Mouse (Mus musculus) megakaryocyte, embryonic 14.5 days (primary cell): ENCODE data around the gene Fndc9.

ENCODE experiments used
- FLI1 ChIP-seq: IDR thresholded peaks from 2 replicates; pipeline ENCODE4 v1.6.1; 2012; ENCODE audit warnings: low read length, inconsistent platforms, mixed read lengths
- GATA1 ChIP-seq: IDR thresholded peaks from 3 replicates; pipeline ENCODE4 v1.6.1; 2012; ENCODE audit warnings: mixed read lengths, low read length, inconsistent platforms, borderline replicate concordance

DNA sequence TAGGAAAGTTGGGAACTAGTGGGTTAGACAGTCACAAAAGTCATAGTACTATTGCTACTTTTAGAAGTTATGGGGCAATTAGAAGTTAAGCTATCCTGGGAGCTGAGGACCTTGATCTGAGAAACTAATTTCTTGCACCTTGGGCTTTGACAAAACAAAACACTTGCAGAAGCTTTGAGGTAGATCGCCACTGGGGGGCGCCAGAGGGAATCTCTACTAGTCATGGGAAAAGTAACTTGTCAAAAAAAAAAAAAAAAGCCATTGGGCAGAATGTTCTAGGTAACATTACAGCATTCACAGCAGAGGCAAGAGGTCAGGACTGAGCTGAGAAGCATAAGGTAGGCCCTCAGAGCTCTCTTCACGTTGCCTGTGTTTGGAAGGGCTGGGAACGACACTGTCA lies 1.6 kb downstream of the Fndc9 start:
- TF ChIP-seq GATA1 (no peak), FLI1 (no peak)
